Mouse (Mus musculus) hindbrain, postnatal 0 days (tissue): ENCODE data around the gene Gm11733. TPM values are rescaled to one million over a fixed set of nuclear protein-coding genes. Genes with fewer than 3 reads are reported as not detected.

Source experiments
- ATAC-seq: fragments of 200-750 bp; cut with Nextera tagmentation; 2 replicates; pipeline ENCODE4 v1.8.0; 2017; ENCODE audit warnings: mild to moderate bottlenecking, moderate TSS enrichment, moderate library complexity
- DNase-seq: peaks from one replicate; pipeline ENCODE4 v3.0.0-alpha.2; 2015; ENCODE audit warnings: low spot score
- H3K27ac ChIP-seq: fragments of 300-500 bp; sonication (generic); 2 replicates; pipeline ENCODE4 v1.5.1; 2014; ENCODE audit warnings: mild to moderate bottlenecking
- H3K27me3 ChIP-seq: fragments of 300-500 bp; sonication (generic); 2 replicates; pipeline ENCODE4 v1.6.1; 2014; ENCODE audit warnings: low read length, mixed read lengths; ENCODE audit not compliant: insufficient read depth
- H3K36me3 ChIP-seq: fragments of 300-500 bp; sonication (generic); 2 replicates; pipeline ENCODE4 v1.6.1; 2014; ENCODE audit warnings: low read length, mixed read lengths; ENCODE audit not compliant: insufficient read depth
- H3K4me1 ChIP-seq: fragments of 300-500 bp; sonication (generic); 2 replicates; pipeline ENCODE4 v1.6.1; 2014; ENCODE audit warnings: antibody characterized with exemption, low read length, mixed read lengths; ENCODE audit not compliant: insufficient read depth
- H3K4me2 ChIP-seq: fragments of 300-500 bp; sonication (generic); 2 replicates; pipeline ENCODE4 v1.6.1; 2014; ENCODE audit warnings: low read depth, mild to moderate bottlenecking, low read length, moderate library complexity, mixed read lengths
- H3K4me3 ChIP-seq: fragments of 300-500 bp; sonication (generic); 2 replicates; pipeline ENCODE4 v1.5.1; 2014; ENCODE audit warnings: low read length
- H3K9ac ChIP-seq: fragments of 300-500 bp; sonication (generic); replicated peaks from 2 replicates; pipeline ENCODE4 v1.6.1; 2014; ENCODE audit warnings: mild to moderate bottlenecking, low read length, moderate library complexity, mixed read lengths
- H3K9me3 ChIP-seq: fragments of 300-500 bp; sonication (generic); 2 replicates; pipeline ENCODE4 v1.6.1; 2016; ENCODE audit warnings: low read length, mixed read lengths
- CTCF ChIP-seq: IDR thresholded peaks from 2 replicates; pipeline ENCODE4 v1.5.1; 2016; ENCODE audit warnings: antibody characterized with exemption, control low read depth, low read depth
- WGBS: fragments of 180-500 bp; shearing (Covaris S2); extraction: QIAGEN DNeasy Blood & Tissue Kit; methylation state at CpG from one replicate; pipeline ENCODE4 v1.1.7; 2014; 5-methylcytosine and 5-hydroxymethylcytosine counted together
- polyA plus RNA-seq: library from polyadenylated mRNA; unstranded; fragments of >200 nt; fragmentation: Nextera tagmentation; extraction: Ambion mirVana; gene quantifications from 2 replicates; pipeline ENCODE4 v1.2.1, GENCODE M21; 2015
- total RNA-seq: library from RNA; depleted of rRNA; stranded (reverse); fragments of >200 nt; gene quantifications from 2 replicates; pipeline ENCODE4 v1.2.3, GENCODE M21; 2014

Gene Gm11733
- total and polyA plus RNA-seq, 2 experiments from 2014 or later, result 0.10 TPM; not detected in 1

DNA sequence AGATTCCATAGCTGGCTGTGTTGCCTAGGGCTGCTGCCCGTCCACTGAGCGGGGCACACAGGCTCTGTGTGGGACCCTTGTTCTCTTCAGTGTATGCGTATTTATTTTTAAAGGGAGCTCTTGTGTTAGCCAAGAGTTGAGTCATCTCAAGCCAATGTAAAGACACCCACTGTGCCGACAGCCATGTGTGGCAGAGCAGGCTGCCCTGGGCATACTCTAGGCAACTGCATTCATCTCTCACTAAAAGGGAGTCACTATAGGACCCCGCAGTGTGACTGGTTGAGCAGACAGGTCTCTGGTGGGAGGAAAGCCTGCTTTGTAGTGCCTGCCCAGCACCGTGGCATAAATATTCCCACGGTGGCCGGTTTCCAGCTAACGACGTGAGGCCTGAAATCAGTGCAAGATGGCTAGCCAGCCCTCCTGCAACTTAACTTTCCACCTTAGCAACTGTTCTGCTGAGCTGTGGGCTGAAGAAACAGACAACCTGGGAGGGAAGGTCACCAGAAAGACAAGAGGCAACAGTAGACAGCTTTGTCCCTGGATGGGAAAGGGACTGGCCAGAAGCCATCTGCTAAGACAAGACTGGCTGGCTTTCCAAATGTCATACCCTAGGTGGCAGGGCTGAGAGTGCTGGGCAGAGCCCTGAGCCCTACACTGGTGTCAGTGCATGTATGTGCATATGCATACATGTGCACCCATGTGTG lies 31.7 kb downstream of the Gm11733 start:
- Histone ChIP-seq H3K4me2 (no peak overlapping the region), H3K27me3 (no peaks in the 10 kb centered on the region), H3K36me3 (no peaks in the 10 kb centered on the region), H3K27ac (no peak overlapping the region; the same call in 1 of the 2 replicates), H3K9me3 (no peaks in the 10 kb centered on the region), H3K9ac (no peak overlapping the region), H3K4me1 (0 out of 2 replicates have a peak, but pooled peaks cover 9% of the 10 kb centered on the region), H3K4me3 (no peak overlapping the region)
- peak; percentile 72 for DNase-seq
- peak; percentile 89 for ATAC-seq
- TF ChIP-seq CTCF, result peak; percentile 24; the same call in 1 of the 2 replicates
- WGBS, result 30% methylated on average over 10 of the region's 10 CpGs

DNA sequence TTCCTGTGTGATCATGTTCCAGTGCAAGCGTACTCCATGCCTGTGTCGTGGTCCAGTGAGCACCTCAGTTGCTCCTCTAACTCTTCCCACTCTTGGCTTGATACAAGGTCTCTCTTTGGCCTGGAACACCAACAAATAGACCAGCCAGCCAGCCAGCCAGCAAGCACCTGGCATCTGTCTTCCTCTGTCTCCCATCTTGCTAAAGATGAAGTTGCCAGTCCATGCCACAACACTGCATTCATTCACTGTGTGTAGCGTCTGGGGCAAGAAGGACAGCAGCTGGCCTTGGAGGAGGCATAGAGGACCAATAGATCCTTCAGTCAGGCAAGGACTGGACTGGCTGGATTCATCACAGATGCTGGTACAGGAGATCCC lies 32.2 kb downstream of the Gm11733 start:
- Histone ChIP-seq H3K4me2 (no peak overlapping the region), H3K9ac (no peak overlapping the region), H3K27me3 (no peaks in the 10 kb centered on the region), H3K9me3 (no peaks in the 10 kb centered on the region), H3K4me3 (no peak overlapping the region), H3K4me1 (0 out of 2 replicates have a peak, but pooled peaks cover 9% of the 10 kb centered on the region), H3K27ac (no peak overlapping the region), H3K36me3 (no peaks in the 10 kb centered on the region)
- peak; percentile 25; the same call in 1 of the 2 replicates for ATAC-seq
- WGBS, result 62% methylated on average over 3 of the region's 3 CpGs
- no peak for DNase-seq
- no peak for TF ChIP-seq CTCF

DNA sequence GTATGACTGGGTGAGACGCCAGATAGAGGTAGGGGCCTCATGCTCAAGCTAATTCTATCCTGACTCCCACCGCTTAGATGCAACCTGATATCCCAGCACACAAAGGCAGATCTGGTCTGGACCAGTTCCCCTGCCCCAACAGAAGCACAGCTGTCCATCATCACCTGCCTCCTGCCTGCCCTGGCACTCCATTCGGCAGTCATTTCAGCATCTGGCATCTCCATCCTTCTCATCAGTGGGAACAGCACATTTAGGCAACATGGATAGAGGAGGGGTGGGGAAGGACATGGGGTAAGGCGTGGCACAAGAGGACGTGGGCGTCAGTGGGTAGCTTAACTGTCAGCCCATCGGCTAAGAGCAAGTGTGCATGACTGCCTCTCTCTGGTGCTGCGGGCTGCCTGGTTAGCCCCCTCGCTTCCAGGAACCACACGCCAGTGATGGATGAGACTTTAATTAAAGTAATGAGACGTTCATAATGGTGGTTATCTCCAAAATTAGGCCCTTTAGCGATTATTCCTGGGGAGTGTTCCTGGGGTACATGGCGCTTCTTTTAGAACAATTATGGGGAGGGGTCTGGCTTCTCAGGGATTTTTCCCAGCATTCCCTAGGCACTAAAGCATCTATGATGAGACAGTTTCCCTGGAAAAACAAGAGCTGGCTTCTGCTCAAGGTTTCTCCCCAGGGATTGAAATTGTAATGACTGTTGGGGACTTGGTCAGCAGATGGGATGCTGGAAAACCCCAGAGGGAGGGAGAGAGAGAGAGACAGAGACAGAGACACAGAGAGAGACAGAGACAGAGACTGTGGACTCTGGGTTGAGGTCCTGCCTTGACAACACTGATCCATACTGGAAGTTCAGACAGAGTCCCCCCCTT lies 38.0 kb downstream of the Gm11733 start:
- H3K4me2 ChIP-seq, result no peak overlapping the region
- no peaks in the 10 kb centered on the region for H3K9me3 ChIP-seq
- H3K36me3 ChIP-seq, result no peaks in the 10 kb centered on the region
- peak overlapping the region; percentile 83 for H3K27ac ChIP-seq
- whole genome bisulfite sequencing, result 52% methylated on average over 13 of the region's 13 CpGs
- no peak for TF ChIP-seq CTCF
- no peak overlapping the region for H3K4me3 ChIP-seq
- H3K4me1 ChIP-seq, result peaks cover 38% of the 10 kb centered on the region
- peak; percentile 30 for DNase-seq
- ATAC-seq, result no peak
- H3K27me3 ChIP-seq, result no peaks in the 10 kb centered on the region
- H3K9ac ChIP-seq, result no peak overlapping the region

DNA sequence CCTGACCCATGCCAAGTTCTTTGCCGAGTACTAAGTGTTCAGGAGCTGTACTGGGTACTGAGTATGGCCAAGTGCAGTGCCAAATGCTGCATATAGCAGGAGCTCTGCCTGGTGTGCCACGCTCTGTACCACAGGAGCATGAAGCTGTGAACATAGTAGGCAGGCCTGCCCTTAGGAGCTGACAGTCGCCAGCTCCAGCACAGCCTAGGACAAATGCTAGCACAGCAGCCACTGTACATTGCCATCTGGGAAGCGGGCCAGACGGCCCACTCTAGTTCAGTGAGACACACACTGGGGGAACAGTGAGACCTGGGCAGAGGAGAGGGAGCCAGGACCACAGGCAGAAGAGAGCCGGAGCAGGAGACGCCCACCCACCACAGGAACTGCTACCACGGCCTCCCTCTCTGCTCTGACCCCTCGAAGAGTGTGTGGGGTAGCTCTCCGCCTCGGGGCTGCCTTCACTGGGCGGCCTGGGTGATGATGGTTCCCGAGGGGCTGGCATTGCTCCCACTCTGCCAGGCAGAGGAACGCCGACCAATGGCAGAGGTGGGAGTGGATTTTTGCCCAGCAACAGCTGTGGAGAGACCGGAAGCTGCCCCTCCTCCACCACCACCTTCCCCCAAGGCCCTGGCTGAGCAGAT lies 38.8 kb downstream of the Gm11733 start:
- Histone ChIP-seq H3K4me3 (no peak overlapping the region), H3K36me3 (no peaks in the 10 kb centered on the region), H3K9me3 (no peaks in the 10 kb centered on the region), H3K4me2 (peak overlapping the region; percentile 31; the same call in 1 of the 2 replicates), H3K27ac (peak overlapping the region; percentile 83), H3K4me1 (peaks cover 35% of the 10 kb centered on the region), H3K9ac (peak overlapping the region; percentile 21; the same call in 1 of the 2 replicates), H3K27me3 (no peaks in the 10 kb centered on the region)
- WGBS, result 17% methylated on average over 16 of the region's 16 CpGs
- peak; percentile 45 for TF ChIP-seq CTCF
- peak; percentile 92 for ATAC-seq
- DNase-seq, result peak; percentile 91

DNA sequence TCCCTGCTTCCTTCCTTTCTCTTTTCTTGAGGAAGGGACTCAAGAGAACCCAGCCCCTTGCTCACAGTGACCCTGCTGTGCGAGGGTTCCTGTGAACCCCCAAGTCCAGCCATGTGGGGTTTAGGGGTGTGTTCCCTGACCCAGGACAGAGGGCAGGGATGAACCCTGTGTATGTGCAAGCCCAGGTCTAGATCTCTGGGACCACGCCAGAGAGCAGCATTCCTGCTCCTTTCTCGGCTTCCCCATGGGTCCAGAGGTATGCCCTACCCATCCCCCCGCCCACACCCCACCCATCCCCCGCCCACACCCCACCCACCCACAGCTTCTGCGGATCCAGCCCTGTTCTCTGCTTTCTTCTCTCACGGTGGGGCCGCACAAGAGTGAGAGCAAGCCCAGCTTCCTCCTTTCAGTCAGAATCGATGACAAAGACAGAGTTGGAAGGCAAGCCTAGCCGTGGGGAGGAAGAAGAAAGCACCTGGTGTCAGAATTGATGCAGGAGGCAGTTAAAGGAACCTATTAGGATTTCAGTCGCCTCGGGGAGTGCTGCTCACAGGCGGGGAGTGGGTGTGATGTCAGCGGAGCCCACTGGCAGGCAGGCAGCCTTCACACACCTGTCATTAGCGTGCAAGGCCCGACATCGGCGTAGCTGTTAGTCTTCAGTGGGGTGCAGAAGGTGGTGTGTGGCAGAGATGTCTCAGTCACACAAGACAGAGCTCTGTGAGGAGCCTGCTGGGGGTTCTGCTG lies 41.6 kb downstream of the Gm11733 start:
- WGBS, result 20% methylated on average over 18 of the region's 18 CpGs
- ATAC-seq, result no peak

DNA sequence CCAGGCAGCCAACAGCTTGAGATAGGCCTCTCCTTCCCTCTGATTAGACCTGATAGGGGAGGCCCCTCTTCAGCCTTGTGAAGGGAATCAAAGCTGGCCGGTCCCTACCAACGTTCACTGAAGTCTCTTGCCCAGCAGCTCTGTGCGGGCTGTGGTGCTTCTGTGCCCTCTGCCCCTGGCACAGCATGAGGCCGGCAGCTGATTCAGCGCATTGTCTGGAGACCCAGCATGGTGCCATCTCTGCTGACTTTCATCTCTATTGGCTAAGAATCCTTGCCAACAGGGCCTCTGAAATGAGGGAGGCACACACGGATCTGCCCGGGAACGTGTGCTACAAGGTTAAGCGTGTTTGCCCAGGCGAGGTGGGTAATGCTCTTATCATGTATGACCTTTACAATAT lies 48.2 kb downstream of the Gm11733 start:
- H3K4me3 ChIP-seq, result no peak overlapping the region
- no peak overlapping the region for H3K9ac ChIP-seq
- peak; percentile 17 for DNase-seq
- H3K27ac ChIP-seq, result no peak overlapping the region
- H3K27me3 ChIP-seq, result no peaks in the 10 kb centered on the region
- no peak for ATAC-seq
- 0 out of 2 replicates have a peak, but pooled peaks cover 13% of the 10 kb centered on the region for H3K4me1 ChIP-seq
- no peak for TF ChIP-seq CTCF
- no peaks in the 10 kb centered on the region for H3K9me3 ChIP-seq
- 24% methylated on average over 10 of the region's 10 CpGs for WGBS
- no peaks in the 10 kb centered on the region for H3K36me3 ChIP-seq
- H3K4me2 ChIP-seq, result no peak overlapping the region

More for the DNA sequence above, 41.6 kb downstream of the Gm11733 start:
- peak; percentile 51 for DNase-seq
- H3K9me3 ChIP-seq, result no peaks in the 10 kb centered on the region
- no peaks in the 10 kb centered on the region for H3K27me3 ChIP-seq
- H3K27ac ChIP-seq, result peak overlapping the region; percentile 32; the same call in 1 of the 2 replicates
- H3K4me3 ChIP-seq, result no peak overlapping the region
- H3K9ac ChIP-seq, result 0 out of 2 replicates have a peak overlapping the region, but pooled peaks have one; percentile 13
- H3K4me1 ChIP-seq, result peaks cover 35% of the 10 kb centered on the region
- no peak overlapping the region for H3K4me2 ChIP-seq
- H3K36me3 ChIP-seq, result no peaks in the 10 kb centered on the region
- no peak for TF ChIP-seq CTCF
